Mouse (Mus musculus) liver, embryonic 12.5 days (tissue): ENCODE measurements around the gene Polr3f. TPM values are rescaled to one million over a fixed set of nuclear protein-coding genes. Genes with fewer than 3 reads are reported as not detected.

Experiments
- ATAC-seq: fragments of 200-750 bp; cut with Nextera tagmentation; 2 replicates; pipeline ENCODE4 v1.8.0; 2017; ENCODE audit warnings: moderate number of reproducible peaks, mild to moderate bottlenecking, moderate library complexity
- H3K27ac ChIP-seq: fragments of 300-500 bp; sonication (generic); 2 replicates; pipeline ENCODE4 v1.5.1; 2016; ENCODE audit warnings: mild to moderate bottlenecking
- H3K27me3 ChIP-seq: fragments of 300-500 bp; sonication (generic); replicated peaks from 2 replicates; pipeline ENCODE4 v1.6.1; 2016; ENCODE audit warnings: mild to moderate bottlenecking, moderate library complexity
- H3K36me3 ChIP-seq: fragments of 300-500 bp; sonication (generic); 2 replicates; pipeline ENCODE4 v1.6.1; 2016; ENCODE audit warnings: mild to moderate bottlenecking, moderate library complexity
- H3K4me1 ChIP-seq: fragments of 300-500 bp; sonication (generic); 2 replicates; pipeline ENCODE4 v1.6.1; 2016
- H3K4me2 ChIP-seq: fragments of 300-500 bp; sonication (generic); 2 replicates; pipeline ENCODE4 v1.6.1; 2016; ENCODE audit warnings: mild to moderate bottlenecking, moderate library complexity
- H3K4me3 ChIP-seq: fragments of 300-500 bp; sonication (generic); 2 replicates; pipeline ENCODE4 v1.5.1; 2016; ENCODE audit warnings: mild to moderate bottlenecking, moderate library complexity
- H3K9ac ChIP-seq: fragments of 300-500 bp; sonication (generic); 2 replicates; pipeline ENCODE4 v1.6.1; 2016; ENCODE audit warnings: mild to moderate bottlenecking, moderate library complexity
- H3K9me3 ChIP-seq: fragments of 300-500 bp; sonication (generic); replicated peaks from 2 replicates; pipeline ENCODE4 v1.6.1; 2016; ENCODE audit warnings: mild to moderate bottlenecking, moderate library complexity
- WGBS: fragments of 180-500 bp; shearing (Covaris S2); methylation state at CpG from one replicate; pipeline ENCODE4 v1.1.7; 2016; ENCODE audit not compliant: insufficient replicate concordance; 5-methylcytosine and 5-hydroxymethylcytosine counted together
- polyA plus RNA-seq: library from polyadenylated mRNA; unstranded; fragments of >200 nt; fragmentation: Nextera tagmentation; extraction: Ambion mirVana; gene quantifications from 2 replicates; pipeline ENCODE4 v1.2.1, GENCODE M21; 2016

Gene Polr3f
- polyA plus RNA-seq, 1 experiment from 2014 or later, result 15.0 TPM

DNA sequence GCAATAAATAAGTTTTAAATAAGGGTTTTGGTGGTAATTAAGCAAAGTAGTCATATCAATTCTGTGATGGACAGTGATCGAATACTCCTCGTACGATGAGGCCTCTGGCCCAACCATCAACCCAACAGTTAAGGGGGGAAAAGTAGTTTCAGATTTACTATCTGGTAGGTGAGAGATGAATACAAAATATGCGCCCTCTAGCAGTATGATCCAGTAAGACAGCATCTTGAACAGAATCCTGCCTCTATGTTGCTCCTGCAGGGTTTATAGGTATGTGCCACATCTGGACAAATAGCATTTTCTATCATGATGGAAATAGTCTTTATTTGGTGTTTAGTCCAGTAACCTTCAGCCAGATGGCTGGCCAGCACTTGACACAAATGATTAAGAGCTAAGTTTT lies 13.7 kb downstream of the Polr3f start:
- Histone ChIP-seq H3K4me2 (no peak overlapping the region), H3K9me3 (no peaks in the 10 kb centered on the region), H3K4me1 (no peaks in the 10 kb centered on the region), H3K4me3 (no peak overlapping the region), H3K9ac (no peak overlapping the region), H3K27me3 (no peaks in the 10 kb centered on the region), H3K27ac (no peak overlapping the region), H3K36me3 (peaks cover 48% of the 10 kb centered on the region)
- WGBS, result 76% methylated on average over 4 of the region's 4 CpGs
- ATAC-seq, result no peak

DNA sequence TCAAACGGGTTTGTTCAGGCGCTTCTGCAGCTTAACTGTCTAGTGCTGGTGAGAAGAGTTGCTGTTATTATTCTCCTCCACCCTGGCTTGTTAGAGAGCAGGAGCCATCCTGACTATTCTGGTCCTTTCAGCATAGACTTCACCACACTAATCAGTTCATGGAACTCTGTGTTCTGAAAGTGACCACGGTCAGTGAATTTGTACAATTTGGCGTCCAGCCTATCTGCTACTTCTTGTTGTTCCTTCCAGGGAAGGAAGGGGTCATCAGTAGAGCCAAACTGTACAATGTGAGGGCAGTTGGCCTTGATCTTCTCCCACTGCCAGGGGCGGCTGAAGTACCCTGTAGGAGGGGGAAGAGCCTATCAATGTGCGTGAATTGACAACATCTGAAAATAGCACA lies 16.2 kb downstream of the Polr3f start:
- no peak overlapping the region for H3K27ac ChIP-seq
- H3K4me1 ChIP-seq, result no peaks in the 10 kb centered on the region
- no peak overlapping the region for H3K4me3 ChIP-seq
- H3K9me3 ChIP-seq, result no peaks in the 10 kb centered on the region
- no peaks in the 10 kb centered on the region for H3K27me3 ChIP-seq
- H3K36me3 ChIP-seq, result peaks cover 30% of the 10 kb centered on the region
- ATAC-seq, result no peak
- no peak overlapping the region for H3K4me2 ChIP-seq
- WGBS, result 78% methylated on average over 6 of the region's 6 CpGs
- no peak overlapping the region for H3K9ac ChIP-seq

DNA sequence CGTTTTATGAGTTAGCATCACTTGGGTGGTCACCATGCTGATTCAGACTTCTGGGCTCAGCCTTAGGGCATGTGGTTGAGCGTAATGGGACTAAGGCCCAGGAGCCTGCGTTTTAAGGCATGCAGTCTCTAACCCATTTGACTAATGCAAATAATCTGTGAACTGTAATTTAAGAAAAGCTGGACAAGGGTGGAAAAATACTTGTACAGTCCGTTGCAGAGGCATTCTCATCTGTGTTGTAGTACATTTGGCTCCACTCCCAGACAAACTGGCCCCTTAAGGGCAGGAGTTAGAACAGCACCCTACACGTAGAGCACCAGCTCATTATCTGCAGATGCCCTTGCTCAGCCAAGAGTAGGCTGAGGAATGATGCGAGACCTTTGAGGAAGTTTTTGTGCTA lies 17.1 kb downstream of the Polr3f start:
- peaks cover 20% of the 10 kb centered on the region for H3K36me3 ChIP-seq
- no peaks in the 10 kb centered on the region for H3K4me1 ChIP-seq
- H3K27ac ChIP-seq, result no peak overlapping the region
- no peak overlapping the region for H3K4me2 ChIP-seq
- H3K9me3 ChIP-seq, result no peaks in the 10 kb centered on the region
- H3K9ac ChIP-seq, result no peak overlapping the region
- H3K4me3 ChIP-seq, result no peak overlapping the region
- 75% methylated on average over 6 of the region's 6 CpGs for WGBS
- no peak for ATAC-seq
- no peaks in the 10 kb centered on the region for H3K27me3 ChIP-seq

DNA sequence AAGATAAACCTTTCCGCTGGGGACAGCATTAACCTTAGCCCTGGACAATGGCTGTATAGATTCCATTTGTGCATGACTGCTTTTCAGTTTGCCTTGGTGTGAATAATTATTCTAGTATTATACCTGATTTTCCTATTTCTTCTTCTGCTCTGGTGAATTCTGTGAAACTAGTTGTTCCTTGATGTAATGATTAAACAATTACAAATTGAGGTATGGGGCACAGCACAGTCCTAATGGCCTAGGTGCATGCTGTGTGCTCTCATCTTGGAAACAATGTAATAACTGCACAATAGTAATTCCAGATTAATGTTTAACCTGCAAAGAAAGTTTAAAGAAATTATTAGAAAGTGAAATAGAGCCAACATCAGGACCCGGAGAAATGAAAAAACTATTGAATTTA lies 17.5 kb downstream of the Polr3f start:
- no peaks in the 10 kb centered on the region for H3K9me3 ChIP-seq
- H3K4me2 ChIP-seq, result no peak overlapping the region
- 79% methylated on average over 2 of the region's 2 CpGs for WGBS
- H3K4me3 ChIP-seq, result no peak overlapping the region
- no peak overlapping the region for H3K27ac ChIP-seq
- peaks cover 3% of the 10 kb centered on the region; the same call in 1 of the 2 replicates for H3K4me1 ChIP-seq
- no peak overlapping the region for H3K9ac ChIP-seq
- H3K36me3 ChIP-seq, result peaks cover 16% of the 10 kb centered on the region
- ATAC-seq, result no peak
- no peaks in the 10 kb centered on the region for H3K27me3 ChIP-seq

DNA sequence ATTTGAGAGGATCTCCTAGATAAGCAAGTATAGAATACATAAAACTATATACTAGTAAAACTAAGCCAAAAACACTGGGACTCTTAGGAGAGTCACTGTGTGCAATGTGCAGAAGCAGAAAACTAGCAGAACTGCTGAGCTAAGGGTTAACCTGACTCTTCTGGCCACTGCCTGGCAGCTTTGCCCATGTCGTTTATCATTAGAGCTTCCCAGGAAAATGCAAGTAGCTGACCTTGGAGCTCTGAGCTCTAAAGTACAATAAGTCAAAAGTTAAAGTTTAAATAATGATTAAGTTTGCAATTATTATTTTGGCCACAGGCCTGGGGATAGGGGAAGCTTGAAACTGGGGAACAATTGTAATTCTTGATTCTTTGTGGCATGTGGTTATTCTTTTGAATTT lies 18.0 kb downstream of the Polr3f start:
- WGBS, result 44% methylated on average over 1 of the region's 1 CpGs
- Histone ChIP-seq H3K36me3 (peaks cover 12% of the 10 kb centered on the region), H3K27me3 (no peaks in the 10 kb centered on the region), H3K9me3 (no peaks in the 10 kb centered on the region), H3K4me2 (no peak overlapping the region), H3K9ac (no peak overlapping the region), H3K4me1 (peaks cover 6% of the 10 kb centered on the region; the same call in 1 of the 2 replicates), H3K27ac (no peak overlapping the region), H3K4me3 (no peak overlapping the region)
- no peak for ATAC-seq

DNA sequence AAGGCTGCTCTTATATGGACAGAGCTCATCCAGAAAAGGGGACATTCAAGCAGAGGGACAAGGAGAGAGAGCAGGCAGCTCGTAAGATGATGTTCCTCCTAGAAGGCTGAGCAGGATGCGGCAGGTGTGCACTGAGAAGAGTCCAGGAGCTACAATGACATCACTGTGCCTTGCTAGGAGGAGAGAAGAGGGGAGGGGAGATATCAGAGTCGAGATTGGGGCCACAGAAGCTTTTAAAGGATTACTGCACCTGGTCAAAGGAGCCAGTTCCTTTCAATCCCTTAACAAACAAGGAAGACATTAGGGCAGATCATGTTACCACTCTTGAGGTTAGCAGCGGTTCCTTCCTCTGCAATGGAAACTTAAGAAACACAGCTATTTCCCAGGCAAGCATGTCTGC lies 20.0 kb downstream of the Polr3f start:
- WGBS, result 65% methylated on average over 4 of the region's 4 CpGs
- no peak overlapping the region for H3K9ac ChIP-seq
- no peak overlapping the region for H3K4me2 ChIP-seq
- H3K27me3 ChIP-seq, result no peaks in the 10 kb centered on the region
- H3K36me3 ChIP-seq, result peaks cover 9% of the 10 kb centered on the region
- peaks cover 9% of the 10 kb centered on the region; the same call in 1 of the 2 replicates for H3K4me1 ChIP-seq
- no peak overlapping the region for H3K4me3 ChIP-seq
- no peak overlapping the region for H3K27ac ChIP-seq
- no peaks in the 10 kb centered on the region for H3K9me3 ChIP-seq
- no peak for ATAC-seq

DNA sequence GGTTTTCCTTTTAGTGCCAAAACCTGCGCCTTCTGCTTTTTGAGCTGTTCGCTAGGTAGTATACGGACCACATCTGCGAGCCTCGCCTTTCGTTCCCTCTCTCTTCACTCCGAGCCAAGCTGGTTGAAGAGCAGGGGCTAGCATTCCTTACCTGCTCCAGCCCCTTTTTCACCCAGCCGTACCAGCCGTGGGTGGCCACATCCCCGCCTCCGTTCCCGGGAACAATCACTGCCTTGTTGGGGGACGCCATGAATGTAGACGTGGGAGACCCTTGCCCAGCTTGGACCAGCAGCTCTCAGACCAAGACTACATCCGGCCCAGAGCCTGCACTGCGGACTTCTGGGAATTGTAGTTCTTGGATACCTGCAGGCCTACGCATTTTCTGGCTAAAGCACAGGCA lies 23.0 kb downstream of the Polr3f start, which contains the start of gene Rbbp9:
Gene Rbbp9 (minus strand): TSS at position 341 of the 400 bp plus-strand sequence.
- no peaks in the 10 kb centered on the region for H3K9me3 ChIP-seq
- peak within 1 kb of the TSS; percentile 80 for H3K4me2 ChIP-seq
- peaks cover 5% of the 10 kb centered on the region; the same call in 1 of the 2 replicates for H3K36me3 ChIP-seq
- H3K27ac ChIP-seq, result peak within 1 kb of the TSS; percentile 60
- peak; percentile 79 for ATAC-seq
- WGBS, result 2% methylated on average over 17 of the region's 17 CpGs
- peaks cover 13% of the 10 kb centered on the region for H3K4me1 ChIP-seq
- peak within 1 kb of the TSS; percentile 72 for H3K4me3 ChIP-seq
- no peaks in the 10 kb centered on the region for H3K27me3 ChIP-seq
- H3K9ac ChIP-seq, result peak within 1 kb of the TSS; percentile 72

DNA sequence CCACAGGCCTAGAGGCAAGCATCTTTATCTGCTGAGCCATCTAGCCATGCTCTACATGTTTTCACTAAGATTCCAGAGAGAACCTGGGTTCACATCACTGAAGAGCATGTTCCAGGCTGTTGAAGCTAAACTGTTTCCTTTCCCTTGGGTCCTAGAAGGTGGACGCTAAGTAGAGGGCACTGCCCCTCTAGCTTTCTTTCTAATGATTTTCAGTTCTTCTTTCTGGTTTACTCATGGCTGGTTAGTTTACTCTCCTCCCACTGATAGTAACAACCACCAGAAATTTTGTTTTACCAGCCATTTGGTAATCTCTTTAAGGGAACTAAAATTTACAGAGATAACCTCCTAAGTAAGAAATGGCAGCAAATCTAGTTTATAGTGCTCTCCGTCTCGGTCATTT lies 26.4 kb downstream of the Polr3f start:
- 93% methylated on average over 3 of the region's 3 CpGs for WGBS
- ATAC-seq, result no peak

DNA sequence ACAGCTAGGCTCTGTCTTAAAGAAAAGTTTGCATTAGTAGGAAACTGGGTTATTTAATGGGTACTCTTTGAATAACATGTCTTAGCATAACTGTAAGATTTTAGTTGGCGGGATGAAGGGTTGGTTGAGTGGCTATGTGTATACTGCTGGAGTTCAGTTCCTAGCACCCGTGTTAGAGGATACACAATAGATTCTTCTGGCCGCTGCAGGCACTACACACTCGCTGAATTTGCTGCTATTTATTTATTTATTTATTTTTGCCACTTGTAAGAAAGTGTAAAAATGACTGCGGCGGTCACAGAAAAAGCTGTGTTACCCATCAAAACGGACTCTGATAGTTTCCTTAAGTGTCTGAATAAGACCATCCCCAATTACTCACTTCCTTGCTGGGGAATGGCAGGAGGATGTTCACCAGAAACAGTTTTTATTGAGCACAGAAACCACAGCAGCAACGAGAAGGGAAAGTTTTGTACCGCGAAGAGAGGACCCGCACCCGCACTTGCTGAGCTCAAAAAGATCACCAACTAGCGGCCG lies 27.8 kb downstream of the Polr3f start:
- no peak; the same call in 1 of the 2 replicates for ATAC-seq
- WGBS, result 2% methylated on average over 14 of the region's 14 CpGs
- peaks cover 25% of the 10 kb centered on the region for H3K4me1 ChIP-seq

More for the DNA sequence above, 26.4 kb downstream of the Polr3f start:
- no peak overlapping the region for H3K4me2 ChIP-seq
- no peak overlapping the region for H3K4me3 ChIP-seq
- H3K4me1 ChIP-seq, result peaks cover 30% of the 10 kb centered on the region
- H3K27me3 ChIP-seq, result no peaks in the 10 kb centered on the region
- no peaks in the 10 kb centered on the region for H3K9me3 ChIP-seq
- H3K36me3 ChIP-seq, result no peaks in the 10 kb centered on the region; the same call in 1 of the 2 replicates
- no peak overlapping the region for H3K27ac ChIP-seq
- no peak overlapping the region for H3K9ac ChIP-seq

DNA sequence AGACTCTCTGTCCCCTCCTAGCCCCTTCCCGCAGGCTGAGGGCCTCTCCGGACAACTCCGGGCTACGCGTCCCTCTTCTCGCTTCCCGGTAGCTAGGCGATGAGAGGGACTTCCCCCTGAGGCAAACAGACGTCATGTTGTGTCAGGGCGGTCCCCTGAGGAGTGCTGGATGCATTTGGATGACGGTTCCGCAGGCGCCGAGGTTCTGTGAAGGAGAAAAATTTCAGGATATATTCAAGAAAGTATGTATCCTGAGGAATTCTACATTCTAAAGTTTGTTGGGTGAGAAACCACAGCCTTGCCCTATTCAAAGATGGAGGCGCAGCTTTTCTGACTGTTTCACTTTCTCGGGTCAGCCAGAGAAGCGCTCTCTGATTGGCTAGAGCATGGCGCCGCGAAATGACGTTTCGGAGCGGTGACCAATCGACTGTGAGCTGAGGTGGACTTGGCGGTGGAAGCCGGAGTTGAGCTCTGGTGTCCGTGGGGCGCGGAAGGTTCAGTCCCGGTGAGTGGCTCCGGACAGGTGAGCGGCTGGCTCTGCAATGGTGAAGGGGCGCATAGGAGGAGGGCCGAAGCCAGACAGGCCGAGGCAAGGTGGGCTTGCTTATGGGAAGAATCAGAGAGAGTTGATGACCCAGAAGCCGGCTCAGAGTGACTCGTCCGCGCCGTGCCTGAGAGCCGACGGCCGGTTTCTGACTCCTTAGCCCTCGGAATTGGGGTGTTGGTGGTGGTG lies 28.5 kb downstream of the Polr3f start, which contains the start of gene Sec23b:
Gene Sec23b (plus strand): TSS at position 410 of the 733 bp plus-strand sequence.
- under 1% methylated on average over 44 of the region's 44 CpGs for WGBS
- Histone ChIP-seq H3K4me1 (peaks cover 21% of the 10 kb centered on the region), H3K27me3 (no peaks in the 10 kb centered on the region), H3K9ac (peak within 1 kb of the TSS; percentile 84), H3K36me3 (peaks cover 18% of the 10 kb centered on the region), H3K27ac (peak within 1 kb of the TSS; percentile 80), H3K4me2 (peak within 1 kb of the TSS; percentile 75), H3K4me3 (peak within 1 kb of the TSS; percentile 82), H3K9me3 (no peaks in the 10 kb centered on the region)
- peak; percentile 98 for ATAC-seq

More for the DNA sequence above, 27.8 kb downstream of the Polr3f start:
- peak overlapping the region; percentile 82 for H3K4me3 ChIP-seq
- H3K27ac ChIP-seq, result peak overlapping the region; percentile 80
- peaks cover 14% of the 10 kb centered on the region for H3K36me3 ChIP-seq
- H3K4me2 ChIP-seq, result peak overlapping the region; percentile 71
- H3K9ac ChIP-seq, result peak overlapping the region; percentile 84
- no peaks in the 10 kb centered on the region for H3K9me3 ChIP-seq
- H3K27me3 ChIP-seq, result no peaks in the 10 kb centered on the region

DNA sequence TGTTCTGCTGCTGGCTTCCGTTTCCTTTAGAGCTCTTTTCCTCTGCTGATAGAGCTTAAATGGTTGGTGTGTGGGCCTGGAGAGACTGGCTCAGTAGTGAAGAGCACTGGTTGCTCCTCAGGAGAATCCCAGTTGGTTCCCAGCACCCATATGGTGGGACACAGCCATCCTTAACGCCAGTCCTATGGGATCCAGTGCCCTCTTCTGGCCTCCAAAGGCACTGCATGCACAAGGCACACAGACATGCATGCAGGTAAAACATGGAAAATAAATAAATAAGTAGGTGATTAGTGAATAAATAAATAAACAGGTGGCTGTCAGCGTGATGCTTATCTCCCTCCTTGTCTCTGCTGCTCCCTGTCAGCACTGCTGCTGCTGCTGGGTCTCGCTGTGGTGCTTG lies 61.2 kb downstream of the Polr3f start:
- no peak overlapping the region for H3K4me2 ChIP-seq
- H3K27ac ChIP-seq, result no peak overlapping the region
- H3K9ac ChIP-seq, result no peak overlapping the region
- no peak overlapping the region for H3K4me3 ChIP-seq
- H3K27me3 ChIP-seq, result no peaks in the 10 kb centered on the region
- H3K36me3 ChIP-seq, result peaks cover 75% of the 10 kb centered on the region
- no peak for ATAC-seq
- peaks cover 4% of the 10 kb centered on the region for H3K4me1 ChIP-seq
- 67% methylated on average over 4 of the region's 4 CpGs for WGBS
- H3K9me3 ChIP-seq, result no peaks in the 10 kb centered on the region
